Mouse (Mus musculus): ENCODE measurements around the gene Gm45785.
"Not testable (repeated sequence)": the region's sequence is repeated elsewhere in the genome, so short reads cannot be mapped to it uniquely, and the experiment has no call there.

The Gm45785 gene

DNA sequence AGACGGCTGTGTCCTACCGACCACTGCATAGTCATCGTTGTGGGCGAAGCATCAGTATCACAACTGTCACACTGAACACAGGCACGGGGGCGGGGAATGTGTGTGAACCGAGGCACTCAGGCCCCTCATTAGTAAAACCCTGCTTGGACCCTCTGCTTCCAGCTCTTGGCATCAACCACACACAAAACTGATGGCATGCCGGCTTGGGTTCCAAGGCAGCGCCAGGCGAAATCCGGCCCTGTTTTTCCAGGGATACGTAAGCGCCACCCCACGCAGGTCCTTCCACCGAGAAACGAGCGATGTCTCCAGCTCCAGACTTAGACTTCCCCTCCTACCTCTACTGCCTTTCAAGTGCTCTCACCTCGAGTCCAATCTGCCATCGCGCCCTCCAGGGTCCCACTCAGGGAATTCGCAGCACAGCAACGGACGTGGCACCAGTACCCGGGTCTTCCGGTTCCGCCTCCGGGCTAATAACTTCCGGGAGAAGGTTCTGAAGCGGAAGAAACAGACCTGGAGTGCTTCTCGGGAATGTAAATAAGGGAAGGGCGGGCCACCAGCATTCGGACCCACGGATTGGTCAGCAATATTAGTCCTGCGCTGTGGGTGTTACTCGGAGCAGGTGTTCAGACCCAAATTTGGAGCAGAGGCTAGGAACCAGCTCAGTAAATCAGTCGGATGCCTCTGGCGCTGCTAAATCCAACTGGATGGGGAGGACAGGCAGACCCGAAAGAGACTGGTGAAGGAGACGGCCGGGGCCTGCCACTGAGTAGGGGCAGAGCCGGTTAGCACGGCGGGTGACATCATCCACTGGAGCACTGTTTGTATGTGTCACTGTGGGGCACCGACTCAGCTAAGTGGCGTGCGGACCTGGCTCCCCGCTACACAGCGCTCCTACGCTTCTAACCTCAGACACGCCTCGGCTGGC, at the start of gene Gm45785:
TSS of gene Gm45785 (minus strand) at position 472 of the 925 bp plus-strand sequence.
- peak; percentile 83 to 91 for DNase-seq (ENCODE audit: low spot score in 2 of 2)

DNA sequence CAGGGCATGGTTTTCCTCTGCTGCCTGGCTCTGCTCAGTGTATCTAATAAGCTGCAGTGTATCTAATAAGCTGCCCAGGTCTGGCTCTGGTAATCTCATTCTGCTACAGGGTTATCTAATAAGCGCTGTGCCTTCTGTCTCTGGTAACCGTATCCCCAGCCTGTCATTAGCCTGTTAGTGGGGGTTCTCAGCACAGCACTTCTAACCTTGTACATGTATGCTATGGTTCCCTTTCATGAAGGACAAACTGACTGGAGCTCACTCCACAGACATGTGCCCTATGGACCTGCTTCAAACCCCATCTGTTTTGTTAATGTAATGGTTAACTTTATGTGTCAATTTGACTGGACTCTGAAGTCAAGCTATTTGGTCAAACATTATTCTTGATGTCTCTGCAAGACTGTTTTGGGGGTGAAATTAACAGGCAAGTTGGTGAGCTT, 49.5 kb upstream of the Gm45785 start:
- DNase-seq (ENCODE audit: low spot score in 2 of 2): no peak

DNA sequence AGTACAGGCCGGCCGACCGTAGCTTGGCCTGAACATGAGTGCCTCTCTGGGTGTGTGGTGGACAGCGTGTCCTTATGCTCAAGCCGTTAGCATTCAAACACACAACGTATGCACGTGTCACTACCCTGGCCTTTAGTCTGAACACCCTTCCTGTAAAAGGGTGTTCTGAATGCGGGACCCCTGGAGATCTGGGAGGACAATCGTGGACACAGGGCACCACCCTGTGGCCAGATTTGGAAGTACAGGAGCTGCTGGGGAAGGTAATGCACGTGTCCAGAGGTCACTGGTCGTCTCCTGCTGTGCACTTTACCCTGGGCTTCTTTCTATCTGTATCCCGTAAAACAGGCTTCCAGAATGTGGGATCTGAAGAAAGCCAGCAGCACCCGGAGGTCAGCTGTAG, 47.1 kb upstream of the Gm45785 start:
- peak in 1 of 2 experiments; percentile 74 for DNase-seq (ENCODE audit: low spot score in 2 of 2)

DNA sequence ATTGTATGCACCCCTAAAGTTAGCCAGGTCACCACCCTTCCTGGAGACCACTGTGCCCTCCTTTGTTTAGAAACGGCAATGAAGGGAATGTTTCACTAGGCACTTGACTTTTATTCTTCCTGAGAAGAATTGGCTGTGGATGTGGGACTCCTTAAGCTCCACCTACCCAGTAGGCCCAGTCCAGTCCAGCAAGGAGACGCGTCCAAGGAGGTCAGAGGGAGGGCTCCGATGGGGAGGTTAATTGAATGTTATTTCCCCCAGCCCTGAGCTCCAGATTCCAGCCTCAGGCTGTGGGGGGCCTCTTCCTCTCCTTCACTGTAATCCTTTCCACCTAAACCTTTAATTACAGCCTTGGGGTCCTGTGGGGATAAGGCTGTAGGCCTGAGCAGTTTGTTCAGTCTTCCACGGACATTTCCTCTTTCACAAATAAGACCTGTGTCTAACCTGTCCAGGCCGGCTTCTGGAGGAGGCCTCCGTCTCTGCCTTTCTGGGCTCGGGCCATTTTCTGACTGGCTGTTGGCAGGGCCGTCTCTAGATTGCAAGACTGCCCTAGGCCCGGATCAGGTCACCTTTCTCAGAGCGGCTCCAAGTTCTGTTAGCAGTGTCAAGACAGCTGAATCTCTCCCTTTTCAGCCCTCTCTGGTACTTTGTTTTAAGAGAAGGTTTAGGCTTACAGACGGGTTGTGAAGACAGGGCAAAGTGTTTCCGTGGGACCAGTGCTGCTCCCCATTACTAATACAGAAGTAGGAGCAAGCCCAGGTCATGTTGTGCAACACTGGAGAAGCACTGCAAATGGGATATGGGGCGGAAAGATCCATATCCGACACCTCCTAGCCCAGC, 46.1 kb upstream of the Gm45785 start:
- DNase-seq (ENCODE audit: low spot score in 2 of 2): no peak

DNA sequence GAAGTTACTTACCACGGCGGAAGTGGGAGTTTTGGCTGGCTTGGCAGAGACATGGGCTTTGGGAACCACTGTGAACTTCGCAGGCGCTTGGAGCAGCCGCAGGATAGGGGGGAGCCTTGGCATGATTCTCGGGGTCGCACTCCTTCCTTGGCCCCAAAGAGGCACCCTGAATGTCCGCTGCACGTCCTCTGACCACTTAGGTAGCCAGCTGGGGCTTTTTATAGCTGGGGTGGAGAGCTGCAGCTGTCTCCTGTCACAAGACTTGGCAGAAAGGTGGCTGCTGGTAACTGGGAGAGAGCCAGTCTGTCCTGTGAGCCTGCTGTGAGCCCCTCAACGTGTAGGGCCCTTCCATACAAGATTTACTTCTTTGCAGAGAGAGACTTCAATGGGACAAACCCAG, 44.1 kb upstream of the Gm45785 start, which contains the start of gene Cox8b:
TSS of gene Cox8b (minus strand) at position 227 of the 400 bp plus-strand sequence.
- no peak for DNase-seq (ENCODE audit: low spot score in 2 of 2)

DNA sequence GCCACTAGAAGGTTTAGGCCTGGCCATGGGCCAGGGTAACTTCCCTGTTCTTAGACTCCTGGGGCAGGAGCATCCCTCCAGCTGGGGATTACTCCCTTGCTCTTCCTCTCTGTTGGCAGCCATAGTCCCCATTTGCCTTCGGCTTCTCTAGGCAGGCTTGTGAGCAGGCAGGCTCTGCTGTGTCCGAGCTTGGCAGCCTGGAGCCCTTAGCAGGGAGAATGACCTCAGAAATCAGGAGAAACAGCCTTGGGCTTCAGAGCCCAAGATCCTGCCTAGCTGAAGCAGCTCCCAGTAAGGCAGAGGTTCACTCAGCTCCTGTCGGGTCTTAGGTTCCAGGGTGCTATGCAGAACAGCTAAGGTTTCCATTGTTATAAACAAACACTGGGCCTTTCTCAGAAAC, 43.0 kb upstream of the Gm45785 start:
- no peak for DNase-seq (ENCODE audit: low spot score in 2 of 2)

DNA sequence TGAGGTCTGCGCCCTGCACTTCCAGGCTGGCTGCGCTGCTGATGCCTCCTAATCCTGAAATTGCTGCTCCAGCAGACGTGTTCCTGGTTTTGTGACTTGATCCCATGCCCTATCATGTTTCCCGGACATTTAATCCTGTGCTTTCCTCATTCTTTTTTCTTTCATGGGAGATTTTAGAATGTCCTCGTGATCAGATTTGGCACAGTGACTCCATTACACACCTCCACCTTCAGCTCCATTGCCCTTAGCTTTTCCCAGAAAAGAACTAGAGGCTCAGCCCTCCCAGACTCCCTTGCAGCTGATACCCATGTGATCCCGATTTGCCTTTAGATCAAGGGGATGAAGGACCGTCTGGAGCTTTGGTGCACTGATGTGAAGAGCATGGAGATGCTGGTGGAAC, 41.7 kb upstream of the Gm45785 start:
- DNase-seq (ENCODE audit: low spot score in 2 of 2): no peak

DNA sequence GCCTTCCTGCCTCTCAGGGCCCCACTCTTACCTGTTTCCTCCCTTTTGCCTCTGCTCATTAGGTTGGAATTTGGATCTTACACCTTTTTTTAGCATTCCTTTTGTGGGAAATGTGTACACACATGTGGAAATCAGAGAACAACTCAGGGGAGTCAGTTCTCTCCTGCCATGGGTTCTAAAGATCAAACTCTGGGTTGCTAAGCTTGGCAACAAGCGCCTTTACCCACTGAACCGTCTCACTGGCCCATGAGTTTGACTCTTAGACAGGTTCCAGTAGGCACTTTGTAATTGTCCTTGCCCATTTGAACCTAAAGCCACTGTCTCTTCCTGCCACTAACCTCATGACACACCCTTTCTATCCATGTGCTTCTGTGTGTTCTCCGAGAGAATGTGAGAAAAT, 38.5 kb upstream of the Gm45785 start:
- DNase-seq (ENCODE audit: low spot score in 2 of 2): no peak

DNA sequence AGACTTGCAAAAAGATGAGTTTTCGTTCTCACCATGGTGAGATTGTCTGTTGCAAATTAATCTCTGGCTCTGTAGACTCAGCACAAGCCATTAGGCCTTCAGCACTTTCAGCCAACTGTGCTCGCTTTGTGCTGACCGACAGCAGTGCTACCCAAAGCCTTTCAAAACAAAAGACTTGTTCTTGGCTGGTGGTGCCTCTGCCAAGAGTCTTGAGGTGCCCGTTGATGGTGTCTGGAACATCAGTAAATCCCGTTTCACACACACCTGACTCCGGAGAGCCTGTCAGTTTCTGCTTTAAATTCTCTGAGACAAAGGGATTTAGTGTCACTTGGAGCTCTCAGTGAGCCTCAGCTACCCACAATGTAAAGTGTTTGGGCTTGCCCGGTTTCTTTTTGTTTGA, 37.9 kb upstream of the Gm45785 start:
- no peak for DNase-seq (ENCODE audit: low spot score in 2 of 2)

DNA sequence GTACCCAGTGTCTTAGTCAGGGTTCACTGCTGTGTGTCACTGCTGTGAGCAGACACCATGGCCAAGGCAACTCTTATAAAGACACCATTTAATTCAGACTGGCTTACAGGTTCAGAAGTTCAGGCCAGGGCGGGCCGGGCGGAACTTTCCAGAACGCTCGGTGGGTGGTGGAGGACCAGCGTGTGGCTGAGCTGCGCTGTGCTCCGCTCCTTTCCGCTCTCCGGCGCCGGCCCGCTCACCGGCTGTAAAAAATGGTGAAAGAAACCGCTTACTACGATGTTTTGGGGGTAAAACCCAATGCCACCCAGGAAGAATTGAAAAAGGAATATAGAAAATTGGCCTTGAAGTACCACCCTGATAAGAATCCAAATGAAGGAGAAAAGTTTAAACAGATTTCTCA, 34.5 kb upstream of the Gm45785 start:
- DNase-seq (ENCODE audit: low spot score in 2 of 2): not testable (repeated sequence)

DNA sequence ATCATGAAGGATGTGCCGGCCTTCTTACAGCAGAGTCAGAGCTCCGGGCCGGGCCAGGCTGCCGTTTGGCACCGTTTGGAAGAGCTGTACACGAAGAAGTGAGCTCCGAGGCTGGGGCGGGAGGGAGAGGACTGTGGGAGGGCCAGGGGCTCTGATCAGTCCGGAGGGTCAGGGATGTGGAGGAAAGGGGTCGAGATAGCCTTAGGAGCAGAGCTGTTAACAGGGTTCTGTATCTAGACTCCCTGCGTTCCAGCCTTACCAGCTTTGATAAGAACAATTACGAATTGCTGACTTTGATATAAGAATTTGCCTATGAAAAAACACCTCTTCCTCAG, 26.3 kb upstream of the Gm45785 start:
- no peak for DNase-seq (ENCODE audit: low spot score in 2 of 2)

DNA sequence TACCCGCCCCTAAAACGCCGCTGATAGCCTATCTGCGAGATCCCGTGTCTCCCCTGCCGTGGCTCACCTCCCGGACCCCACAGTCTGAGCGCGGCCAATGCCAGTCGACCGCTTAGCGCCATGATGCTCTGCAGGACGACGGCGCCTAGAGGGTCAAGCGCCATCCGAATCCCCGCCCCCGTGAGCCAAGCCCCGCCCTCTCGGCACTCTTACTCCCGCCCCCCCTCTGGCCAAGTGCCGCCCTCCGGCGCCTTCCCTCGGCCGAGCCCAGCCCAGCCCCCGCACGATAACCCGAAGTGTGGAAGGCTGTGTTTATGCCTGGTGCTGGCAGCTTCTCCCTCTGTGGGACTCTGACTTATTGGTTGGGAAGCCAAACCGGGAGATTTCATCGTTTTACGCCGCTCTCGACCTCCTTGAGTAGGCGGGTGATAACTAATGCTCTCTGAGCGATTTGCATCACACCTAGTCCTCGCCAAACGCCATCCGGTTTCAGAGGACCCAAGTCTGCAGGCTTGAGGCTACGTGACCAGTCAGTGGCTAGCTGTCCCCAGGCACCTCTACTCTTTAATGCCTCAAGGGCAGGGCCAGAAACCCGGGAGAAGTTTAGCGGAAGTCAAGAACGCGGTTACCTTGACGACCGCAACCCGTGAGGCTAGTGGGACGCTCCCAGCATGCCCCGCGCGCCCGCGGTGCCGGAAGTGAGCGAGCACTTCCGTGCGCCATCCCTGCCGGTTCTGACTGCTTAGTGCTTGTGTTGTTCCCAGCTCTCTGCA, 25.8 kb upstream of the Gm45785 start, which contains the start of the genes Psmd13 and Sirt3:
TSS of gene Psmd13 (plus strand) at position 273 of the 773 bp plus-strand sequence.
TSS of gene Sirt3 (minus strand) at position 614 of the 773 bp plus-strand sequence.
- DNase-seq (ENCODE audit: low spot score in 2 of 2): peak; percentile 80 to 94

DNA sequence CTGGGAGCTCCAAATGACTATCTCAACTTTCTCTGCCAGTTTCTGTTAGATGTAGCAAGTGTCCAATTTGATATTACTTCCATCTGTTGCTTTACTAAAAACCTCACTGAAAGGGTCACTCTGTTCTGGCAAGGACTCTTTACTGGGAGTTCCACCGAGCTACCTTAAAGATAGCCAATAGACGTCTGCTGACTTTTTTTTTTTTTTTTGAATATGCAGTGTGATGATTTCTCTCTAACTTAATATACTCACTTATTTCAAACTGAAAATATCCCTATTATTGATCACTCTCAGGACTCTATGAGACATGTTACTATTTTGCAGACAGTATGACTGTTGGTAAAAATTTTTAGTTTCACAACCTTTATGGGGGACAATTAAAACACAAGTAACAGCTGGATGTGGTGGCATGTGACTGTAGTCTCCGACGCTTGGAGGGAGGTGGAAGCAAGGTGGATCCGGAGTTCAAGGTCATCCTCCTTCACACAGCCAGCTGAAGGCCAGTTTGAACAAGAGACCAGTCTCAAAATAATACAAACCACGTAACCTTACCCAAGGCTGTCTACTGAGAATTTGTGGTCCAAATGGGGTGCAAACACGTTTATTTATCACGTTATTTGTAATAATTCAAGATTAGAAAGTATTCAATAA, 24.9 kb upstream of the Gm45785 start:
- DNase-seq (ENCODE audit: low spot score in 2 of 2): no peak

DNA sequence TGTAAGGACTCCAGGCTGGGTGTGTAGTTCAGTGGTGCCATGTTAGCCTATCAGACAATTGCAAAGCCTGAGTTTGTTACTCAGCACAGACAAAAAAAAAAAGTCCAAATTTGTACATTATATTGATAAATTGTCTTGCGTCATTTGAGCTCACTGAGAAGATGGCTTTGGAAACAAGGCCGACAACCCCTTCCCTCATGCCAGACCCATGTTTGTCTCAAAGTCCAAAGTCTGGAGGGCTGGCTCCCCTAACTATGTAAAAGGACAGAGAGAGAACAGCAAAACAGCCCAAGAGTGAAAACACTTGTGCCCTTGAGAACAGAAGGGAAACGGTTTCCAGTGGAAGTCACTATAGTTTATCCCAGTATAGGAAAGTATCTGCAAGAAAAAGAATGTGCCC, 24.3 kb upstream of the Gm45785 start:
- no peak for DNase-seq (ENCODE audit: low spot score in 2 of 2)

DNA sequence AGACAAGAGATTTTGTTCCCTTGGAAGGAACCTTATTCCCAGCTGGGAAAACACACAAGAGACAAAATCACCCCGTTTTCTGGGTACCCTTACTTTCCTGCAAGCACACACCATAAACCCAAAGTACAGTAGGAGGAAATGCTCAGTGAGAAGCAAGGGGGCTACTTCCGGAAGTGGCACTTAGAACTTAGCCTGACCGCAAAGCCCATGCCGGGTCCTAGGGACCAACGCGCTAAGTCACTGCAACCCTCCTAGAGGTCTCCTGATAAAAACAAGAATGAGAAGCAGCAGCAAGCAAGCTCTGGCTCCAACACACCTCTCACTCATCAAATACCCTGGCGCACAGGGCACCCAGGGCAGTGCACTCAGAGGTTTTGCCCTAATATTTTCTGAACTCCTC, 23.2 kb upstream of the Gm45785 start:
- no peak for DNase-seq (ENCODE audit: low spot score in 2 of 2)

DNA sequence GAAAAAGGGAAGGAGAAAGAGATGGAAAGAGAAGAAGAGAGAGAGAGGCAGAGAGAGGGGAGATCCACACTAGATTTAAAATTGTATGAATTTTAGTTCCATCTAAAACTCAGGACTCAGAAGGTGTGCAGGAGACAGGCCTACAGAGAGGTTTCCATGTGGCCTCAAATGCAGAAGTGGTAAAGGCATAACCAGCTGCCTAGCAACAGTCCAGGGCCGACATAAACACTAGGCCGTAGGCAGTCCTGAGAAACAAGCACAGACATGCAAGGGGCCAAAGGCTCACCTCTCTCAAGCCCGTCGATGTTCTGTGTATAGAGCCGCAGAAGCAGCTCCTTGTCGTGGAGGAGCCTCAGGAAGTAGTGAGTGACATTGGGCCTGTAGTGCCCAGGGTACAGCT, 21.2 kb upstream of the Gm45785 start:
- DNase-seq (ENCODE audit: low spot score in 2 of 2): no peak

DNA sequence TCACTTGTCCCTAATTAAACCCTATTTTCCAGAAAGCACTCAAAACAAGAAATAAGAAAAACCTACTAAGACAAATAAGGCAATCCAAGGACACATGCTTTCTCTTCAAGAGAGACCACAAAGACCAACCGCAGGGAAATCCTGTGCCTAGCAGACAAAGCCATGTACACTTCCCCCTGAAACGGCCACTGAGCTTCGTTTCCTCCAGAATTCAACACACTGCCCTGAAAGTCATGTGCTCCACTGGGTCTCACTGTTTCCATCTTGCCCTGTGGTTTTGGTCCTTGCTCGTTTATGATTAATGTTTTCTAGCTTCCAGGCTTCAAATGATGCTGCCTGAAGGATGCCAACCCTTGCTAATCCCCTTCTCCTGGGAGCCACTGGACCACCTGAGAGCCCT, 18.1 kb upstream of the Gm45785 start:
- DNase-seq (ENCODE audit: low spot score in 2 of 2): no peak

DNA sequence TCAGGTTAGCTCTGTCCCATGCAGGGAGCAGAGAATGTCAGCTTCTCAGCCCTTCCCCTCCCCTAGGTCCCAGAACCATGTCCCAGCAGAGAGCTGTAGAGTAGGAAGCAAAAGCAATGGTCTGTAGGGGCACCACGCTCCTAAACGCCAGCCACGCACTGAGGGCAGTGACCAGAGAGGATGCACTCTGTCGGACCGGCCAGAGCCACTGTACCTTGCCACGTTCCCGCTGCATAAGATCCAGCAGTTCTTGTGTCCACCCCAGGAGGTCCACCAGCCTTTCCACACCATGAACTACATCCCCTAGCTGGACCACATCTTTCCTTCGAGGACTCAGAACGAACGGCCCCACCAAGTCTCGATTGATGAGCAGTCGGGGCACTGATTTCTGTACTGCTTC, 8.6 kb upstream of the Gm45785 start:
- DNase-seq (ENCODE audit: low spot score in 2 of 2): no peak

DNA sequence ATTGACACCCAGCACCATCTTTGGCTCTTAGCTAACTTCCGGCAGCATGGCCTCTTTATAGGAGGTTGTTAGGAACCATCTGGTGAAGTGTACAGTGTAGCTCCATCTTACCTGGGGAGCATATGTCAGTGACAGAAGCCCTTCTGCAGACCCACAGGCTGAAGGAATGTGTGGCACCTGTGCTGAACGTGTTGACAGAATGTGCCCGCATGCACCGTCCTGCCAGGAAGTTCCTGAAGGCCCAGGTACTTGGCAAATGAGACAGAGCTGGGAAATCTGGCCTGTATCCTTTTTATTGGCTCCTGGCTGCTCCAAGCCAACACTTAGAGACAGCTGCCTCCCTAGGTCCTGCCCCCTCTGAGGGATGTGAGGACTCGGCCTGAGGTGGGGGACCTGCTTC, 4.6 kb upstream of the Gm45785 start:
- DNase-seq (ENCODE audit: low spot score in 2 of 2): no peak

DNA sequence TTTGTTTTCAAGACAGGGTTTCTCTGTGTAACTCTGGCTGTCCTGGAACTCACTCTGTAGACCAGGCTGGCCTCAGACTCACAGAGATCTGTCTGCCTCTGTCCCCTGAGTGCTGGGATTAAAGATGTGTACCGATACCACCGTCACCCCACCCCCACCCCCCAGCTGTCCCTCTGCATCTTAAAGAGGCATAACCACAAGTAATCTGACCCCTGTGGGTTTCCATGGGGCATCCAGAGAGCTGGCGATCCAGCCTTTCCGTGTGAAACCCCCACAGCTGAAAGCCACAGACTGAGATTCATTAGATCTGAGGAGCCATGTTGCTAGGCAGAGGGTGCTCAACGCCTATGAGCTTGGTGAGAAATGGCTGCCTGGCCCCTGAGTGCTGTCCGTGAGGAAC, 3.9 kb upstream of the Gm45785 start:
- no peak for DNase-seq (ENCODE audit: low spot score in 2 of 2)

DNA sequence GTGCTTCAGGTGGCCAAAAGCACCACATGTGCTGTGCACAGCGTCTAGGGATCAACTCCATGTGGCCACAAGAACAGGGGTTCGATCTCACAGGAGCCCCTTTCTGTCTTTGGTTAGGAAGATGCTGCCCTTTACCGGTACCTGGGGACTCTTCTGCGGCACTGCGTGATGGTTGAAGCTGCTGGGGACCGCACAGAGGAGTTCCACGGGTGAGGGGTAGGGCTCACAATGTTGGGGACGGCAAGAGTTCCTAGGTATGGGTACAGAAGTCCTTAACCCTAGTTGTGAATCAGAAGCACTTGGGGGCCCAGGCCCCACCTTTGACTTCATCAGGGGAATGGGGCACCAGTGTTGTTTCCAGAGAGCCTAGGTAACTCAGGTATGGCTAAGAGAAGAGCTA, 2.6 kb upstream of the Gm45785 start:
- no peak for DNase-seq (ENCODE audit: low spot score in 2 of 2)

All from left cerebral cortex, adult 9 months (tissue).